Mouse (Mus musculus): ENCODE results near the gene Cpn1.
"Not testable (repeated sequence)": the region's sequence is repeated elsewhere in the genome, so short reads cannot be mapped to it uniquely, and the experiment has no call there.

Cpn1 gene

DNA sequence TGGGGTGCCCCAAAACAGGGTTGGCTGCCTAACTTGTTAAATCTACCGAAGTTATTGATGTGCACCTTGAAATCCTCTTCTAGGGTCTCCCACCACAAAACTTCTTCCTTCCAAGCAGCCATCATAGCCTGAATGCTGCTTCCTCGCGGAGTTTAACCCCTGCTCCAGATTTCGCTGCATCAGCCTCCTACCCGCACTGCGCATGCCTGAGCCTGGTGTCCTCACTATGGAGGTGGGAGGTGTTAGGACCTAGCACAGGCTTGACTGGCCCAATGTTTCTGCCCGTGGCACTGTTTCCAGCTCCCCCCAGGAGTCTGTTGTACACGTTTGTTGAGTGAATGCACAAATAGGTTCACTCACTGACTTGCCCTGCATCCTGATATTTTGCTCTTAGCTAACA lies 4.0 kb upstream of the Cpn1 start:
- in situ Hi-C loops (cut with MboI, MseI), result no loop called here

DNA sequence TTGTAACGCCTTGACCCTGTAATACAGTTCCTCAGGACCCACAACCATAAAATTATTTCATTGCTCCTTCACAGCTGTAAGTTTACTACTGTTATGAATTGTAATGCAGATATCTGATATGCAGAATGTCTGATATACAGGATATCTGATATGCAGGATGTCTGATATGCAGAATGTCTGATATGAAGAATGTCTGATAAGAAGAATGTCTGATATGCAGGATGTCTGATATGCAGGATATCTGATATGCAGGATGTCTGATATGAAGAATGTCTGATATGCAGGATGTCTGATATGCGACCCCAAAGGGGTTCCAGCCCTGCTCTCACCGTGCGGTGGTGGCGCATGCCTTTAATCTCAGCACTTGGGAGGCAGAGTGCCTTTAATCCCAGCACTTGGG lies 4.4 kb downstream of the Cpn1 start:
- in situ Hi-C loops (cut with MboI, MseI), result no loop called here

DNA sequence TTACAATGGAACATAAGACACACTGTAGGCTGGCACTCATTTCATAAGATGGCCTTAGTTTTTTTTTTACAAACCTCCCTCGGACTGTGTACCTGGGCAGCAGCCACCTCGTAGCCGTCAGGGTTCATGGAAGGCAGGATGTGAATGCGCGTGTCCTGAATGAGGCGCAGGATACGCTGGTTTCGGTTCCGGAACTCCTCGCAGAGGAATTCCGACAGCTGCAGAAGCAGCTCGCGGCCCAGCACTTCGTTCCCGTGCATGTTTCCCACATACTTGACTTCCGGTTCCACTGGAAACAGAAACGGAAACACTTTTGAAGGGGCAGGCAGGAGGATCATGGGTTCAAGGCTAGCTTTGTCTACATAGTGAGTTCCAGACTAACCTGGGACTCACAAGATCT lies 5.6 kb downstream of the Cpn1 start:
- in situ Hi-C loops (cut with MboI, MseI), result no loop called here

DNA sequence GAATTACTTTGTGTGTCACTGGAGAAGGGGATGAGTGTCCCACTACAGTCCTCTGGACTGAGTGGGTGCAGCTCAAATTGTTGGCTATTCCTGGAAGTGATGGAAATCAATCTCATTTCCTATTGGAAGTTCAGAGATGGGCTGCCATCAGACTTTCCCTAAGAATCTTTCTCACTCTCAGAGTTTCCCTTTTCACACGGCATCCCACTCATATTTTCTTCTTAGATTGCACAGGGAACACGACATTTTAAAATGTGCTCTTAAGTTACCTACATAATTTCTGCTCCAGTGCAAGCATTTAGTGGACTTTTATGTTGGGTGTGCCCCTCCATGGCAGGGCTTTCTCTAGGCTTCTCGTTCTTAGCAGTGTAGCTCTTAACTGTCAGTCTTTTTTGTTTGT lies 8.6 kb downstream of the Cpn1 start:
- in situ Hi-C loops (cut with MboI, MseI), result no loop called here

DNA sequence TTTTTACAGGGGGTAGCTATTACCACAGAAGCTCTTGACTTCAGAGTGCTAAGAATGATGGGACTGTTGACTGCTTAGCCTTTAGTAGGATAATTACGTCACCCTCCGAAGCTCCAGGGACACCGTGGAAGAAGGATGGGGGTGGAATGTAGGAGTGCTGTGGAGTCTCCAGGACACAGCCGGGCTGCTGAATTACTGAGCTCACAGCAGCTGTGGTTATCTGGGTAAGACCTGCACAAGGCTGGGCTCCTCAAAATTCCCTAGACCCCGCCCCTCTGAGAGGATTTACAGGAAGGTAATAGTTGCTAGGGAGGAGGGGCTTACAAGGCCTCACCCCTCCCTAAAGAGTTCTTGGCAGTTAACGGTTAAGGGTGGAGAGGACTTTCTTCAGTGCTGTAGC lies 9.7 kb downstream of the Cpn1 start:
- in situ Hi-C loops (cut with MboI, MseI), result no loop called here

DNA sequence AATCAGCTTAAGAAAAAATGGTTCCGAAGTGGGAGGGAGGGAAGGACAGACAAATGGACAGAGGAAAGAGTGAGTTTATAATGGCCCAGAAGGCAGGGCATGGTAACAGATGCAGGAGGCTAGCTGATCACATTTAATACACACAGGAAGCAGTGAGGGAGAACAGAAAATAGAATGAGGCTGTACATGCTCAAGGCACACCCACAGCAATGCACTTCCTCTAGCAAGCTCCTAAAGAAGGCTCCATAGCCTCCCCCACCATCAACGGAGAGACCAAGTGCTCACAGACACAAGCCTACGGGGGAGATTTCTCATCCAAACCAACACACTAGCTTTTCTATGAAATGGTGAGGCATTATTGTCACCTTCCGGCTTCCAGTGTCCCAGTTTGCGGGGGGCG lies 12.1 kb downstream of the Cpn1 start:
- in situ Hi-C loops (cut with MboI, MseI), result no loop called here

DNA sequence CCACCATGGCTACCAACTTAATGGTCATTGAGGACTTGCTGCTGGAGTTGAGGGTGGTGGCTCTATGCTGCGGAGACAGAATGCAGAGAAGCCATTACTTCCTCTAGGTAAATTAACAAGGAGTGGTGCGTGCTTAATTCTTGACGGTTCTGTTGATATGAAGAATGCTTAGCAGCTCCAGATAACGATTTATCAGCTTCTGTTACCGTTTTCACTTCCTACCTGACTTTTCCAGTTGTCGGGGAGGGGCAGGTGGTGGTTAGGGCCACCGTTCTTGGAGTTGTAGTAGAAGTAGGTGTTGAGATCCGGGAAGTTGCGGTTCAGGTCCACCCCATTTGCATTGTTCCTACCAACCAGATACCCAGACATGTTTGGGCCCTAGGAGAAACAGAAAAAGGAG lies 12.6 kb downstream of the Cpn1 start:
- in situ Hi-C loops (cut with MboI, MseI), result no loop called here

DNA sequence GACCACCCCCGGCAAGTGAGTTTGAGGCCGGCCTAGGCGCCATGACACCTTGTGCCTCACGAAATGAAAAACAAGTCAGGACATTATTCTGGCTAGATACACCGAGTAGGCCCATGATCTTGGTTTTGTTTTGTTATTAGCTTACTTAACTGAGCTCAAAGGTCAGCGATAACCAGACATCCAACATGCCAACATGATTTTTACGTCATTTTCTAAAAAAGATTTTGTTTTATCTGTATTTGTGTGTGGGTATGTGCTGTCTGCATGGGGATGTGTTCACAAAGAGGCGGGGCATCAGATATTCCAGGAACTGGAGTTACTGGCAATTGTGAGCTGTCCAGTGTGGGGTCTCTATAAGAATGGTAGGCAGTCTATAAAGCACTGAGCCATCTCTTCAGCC lies 14.2 kb downstream of the Cpn1 start:
- in situ Hi-C loops (cut with MboI, MseI), result no loop called here

DNA sequence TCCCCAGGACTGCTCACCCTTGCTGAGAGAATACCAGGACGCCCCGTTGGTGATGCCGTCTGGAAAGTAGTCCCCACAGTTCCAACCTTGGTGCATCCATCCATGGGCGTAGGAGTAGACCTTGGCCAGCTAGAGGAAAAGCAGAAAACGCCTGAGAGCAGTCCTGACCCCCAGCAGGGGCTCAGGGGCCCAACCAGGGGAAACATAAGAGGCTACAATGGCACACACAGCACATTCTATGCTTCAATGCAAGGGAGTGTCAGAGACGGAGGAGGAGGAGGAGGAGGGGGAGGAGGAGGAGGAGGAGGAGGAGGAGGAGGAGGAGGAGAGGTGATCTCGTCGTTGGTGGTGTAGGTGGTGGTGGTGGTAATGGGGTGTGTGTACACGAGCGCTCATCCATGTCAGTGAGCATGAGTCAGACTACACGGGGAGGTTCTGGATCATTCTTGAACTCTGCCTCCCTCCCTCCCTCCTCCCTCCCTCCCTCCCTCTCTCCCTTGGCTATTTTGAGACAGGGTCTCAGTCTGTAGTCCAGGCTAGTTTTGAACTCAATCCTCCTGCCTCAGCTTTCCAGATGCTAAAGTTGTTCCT lies 17.8 kb downstream of the Cpn1 start:
- in situ Hi-C loops (cut with MboI, MseI), result no loop called here

DNA sequence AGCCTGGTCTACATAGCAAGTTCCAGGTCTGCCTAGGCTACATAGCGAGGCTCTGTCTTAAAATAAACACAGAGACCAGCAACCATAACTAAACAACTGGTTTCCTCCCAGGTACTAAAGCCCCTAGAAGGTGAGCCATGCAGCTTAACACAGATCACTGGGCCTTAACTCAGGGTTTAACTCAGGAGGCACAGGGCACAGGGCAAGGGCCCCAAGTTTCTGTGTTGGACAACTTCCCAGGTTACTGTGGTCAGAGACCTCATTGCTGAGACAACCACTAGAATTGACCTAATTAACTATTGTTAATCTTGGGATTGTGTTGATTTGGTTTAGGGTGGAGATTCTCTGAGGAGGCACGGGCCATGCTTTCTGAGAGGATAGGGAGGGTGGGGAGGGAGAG lies 19.9 kb downstream of the Cpn1 start:
- in situ Hi-C loops (cut with MboI, MseI), result no loop called here

DNA sequence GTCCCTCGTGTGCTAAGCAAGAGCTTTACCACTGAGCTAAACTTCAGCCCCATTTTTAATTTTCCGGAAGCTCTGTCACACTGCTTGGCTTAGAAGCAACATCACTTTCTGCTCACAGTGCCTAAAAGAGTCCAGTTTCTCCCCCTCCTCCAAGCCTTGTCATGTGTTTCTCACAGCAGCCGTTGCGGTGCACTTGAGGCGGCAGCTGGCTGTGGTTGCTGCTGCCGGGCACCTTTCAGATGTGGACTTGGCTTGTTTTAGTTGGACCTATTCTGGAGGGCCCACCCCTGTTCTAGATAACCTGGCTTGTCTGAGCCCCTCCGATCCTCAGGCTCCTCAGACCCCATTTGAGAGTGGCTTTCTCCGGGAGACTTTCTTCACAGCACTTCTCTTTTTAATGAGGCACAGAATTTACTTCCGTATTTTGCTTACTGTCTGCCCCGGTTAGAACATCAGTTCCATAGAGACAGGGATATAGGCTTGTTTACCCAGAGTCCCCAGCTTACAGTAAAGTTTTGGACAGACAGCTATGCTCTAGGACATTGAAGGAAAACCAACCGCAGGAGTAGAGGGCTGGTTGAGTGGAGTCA lies 20.8 kb downstream of the Cpn1 start:
- in situ Hi-C loops (cut with MboI, MseI), result no loop called here

DNA sequence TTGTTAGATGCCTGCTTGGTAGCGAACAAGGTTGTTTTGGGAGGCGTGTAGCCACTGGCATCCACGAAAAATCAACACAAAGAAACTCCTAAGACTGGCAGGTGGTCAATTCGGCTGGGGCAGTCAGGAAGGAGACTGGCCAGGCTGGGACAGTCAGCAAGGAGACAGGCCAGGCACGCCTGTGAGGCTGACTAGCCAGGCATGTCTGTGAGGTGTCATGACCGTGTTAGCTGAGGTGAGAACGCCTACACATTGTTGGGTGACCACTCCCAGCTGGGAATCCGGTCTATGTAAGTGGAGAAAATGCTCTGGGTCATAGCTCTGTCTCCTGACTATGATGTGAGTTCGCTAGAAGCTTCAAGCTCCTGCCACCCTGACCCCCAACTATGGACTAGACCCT lies 23.6 kb downstream of the Cpn1 start:
- in situ Hi-C loops (cut with MboI, MseI), result loop anchor here (5.0 kb wide), 1 partner anchor 105 kb away; no protein-coding TSS in a partner anchor

DNA sequence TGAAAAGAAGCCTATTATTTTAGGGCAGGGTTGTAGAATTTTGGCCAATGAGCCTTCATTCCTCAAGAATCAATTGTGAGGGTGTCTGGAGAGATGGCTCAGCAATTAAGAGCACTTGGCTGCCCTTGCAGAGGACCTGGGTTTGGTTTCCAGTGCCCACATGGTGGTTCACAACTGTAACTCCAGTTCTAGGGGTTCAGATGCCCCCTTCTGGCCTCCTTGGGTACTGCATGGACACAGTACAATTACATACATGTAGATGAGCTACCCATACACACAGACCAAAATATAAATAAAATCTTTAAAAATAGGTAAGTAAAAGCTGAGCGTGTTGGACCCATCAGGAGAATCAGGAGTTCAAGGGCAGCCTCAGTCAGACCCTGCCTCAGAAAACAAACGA lies 25.2 kb downstream of the Cpn1 start:
- in situ Hi-C loops (cut with MboI, MseI), result loop anchor here (5.0 kb wide), 1 partner anchor 104 kb away; no protein-coding TSS in a partner anchor

DNA sequence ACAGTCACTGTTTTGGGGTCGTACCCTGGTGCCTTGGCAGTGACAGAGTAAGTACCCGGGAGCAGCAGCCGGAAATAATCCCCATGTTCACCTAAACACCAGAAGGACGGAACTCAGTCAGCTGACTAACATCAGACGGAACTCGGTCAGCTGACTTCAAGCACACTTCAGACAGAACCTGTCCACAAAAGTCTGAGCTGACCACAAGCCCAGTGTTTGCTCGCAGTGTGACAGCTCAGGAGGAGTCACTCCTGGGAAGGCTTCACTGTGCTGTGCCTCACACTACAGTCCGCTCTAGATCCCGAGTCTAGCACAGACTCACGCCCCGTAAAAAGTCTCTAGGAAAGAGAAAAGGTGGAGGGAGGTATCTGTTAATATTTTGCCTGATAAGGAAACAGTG lies 26.3 kb downstream of the Cpn1 start:
- in situ Hi-C loops (cut with MboI, MseI), result loop anchor here (5.0 kb wide), 1 partner anchor 103 kb away; no protein-coding TSS in a partner anchor

DNA sequence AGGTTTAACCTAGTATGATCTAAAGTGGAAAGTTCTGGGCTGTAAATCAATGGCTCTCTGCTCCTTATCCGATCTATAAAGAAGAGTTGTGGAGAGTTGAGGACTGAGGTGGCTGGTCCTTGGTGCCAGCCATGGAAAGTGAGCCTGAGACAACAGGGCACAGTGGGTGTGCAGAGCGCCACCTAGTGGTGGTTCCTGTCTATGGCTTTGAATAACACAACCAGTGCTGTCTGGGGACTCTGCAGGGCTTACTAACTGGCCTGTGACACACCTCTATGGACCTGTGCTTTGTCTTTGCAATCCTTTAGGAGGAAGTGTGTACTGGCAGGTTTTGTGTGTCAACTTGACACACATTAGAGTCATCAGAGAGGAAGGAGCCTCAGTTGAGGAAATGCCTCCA lies 27.2 kb downstream of the Cpn1 start:
- in situ Hi-C loops (cut with MboI, MseI), result loop anchor here (5.0 kb wide), 1 partner anchor 127 kb away; no protein-coding TSS in a partner anchor

DNA sequence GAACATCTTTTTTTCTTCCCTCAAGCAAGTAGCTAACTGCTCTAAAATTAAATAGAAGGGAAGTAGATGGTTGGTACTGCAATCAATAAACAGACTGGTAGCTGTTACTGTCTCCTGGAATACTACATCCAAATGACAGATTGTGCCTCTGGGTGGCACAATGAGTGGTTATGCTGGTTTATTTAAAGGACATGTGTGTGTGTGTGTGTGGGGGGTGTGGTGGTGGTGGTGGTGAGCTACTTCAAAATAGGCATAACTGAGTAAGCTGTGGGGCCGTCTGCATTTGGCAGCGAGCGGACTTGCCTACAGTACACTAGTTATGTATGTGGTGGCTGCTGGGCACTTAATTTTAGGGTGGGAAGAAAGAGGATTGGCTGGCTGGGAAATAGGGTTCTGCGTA lies 28.5 kb downstream of the Cpn1 start:
- in situ Hi-C loops (cut with MboI, MseI), result loop anchor here (5.0 kb wide), 1 partner anchor 126 kb away; no protein-coding TSS in a partner anchor

DNA sequence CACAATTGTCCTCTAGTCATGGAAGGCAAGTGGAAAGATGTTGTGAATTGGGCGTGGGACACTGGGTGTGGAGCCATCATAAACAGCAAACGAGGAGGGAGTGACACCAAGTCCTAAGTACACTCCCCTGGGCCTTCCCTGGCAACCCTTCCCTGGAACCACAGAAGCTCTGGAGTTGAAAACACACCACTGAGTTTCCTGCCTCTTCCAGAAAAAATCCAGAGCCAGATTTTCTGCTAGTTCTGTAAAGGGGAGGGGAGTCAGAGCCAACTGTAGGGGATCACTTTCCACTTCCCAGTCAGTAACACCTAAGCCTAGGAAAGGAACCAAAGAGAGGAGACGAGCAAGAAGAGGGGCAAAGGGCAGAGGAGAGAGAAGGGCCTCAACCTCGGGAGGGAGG lies 29.0 kb downstream of the Cpn1 start:
- in situ Hi-C loops (cut with MboI, MseI), result loop anchor here (5.0 kb wide), 1 partner anchor 125 kb away; no protein-coding TSS in a partner anchor

DNA sequence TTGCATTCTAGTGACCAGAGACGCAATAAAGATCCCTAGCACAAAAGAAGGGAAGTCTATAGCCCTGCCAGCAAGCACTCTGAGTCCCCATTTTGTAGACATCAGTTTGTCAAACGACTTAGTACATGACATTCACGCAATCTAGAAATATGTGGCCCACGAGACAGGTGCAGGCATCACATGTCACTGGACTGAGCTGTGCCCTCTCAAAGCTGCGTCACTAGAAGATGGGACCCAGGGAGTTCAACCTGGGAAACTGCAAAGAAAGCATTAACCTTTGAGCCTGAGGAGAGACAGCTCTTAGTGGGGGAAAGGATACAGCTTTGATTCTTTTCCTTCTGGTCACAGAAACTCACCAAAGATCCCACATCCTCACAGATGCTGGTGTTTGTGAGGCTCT lies 31.1 kb downstream of the Cpn1 start:
- in situ Hi-C loops (cut with MboI, MseI), result loop anchor here (5.0 kb wide), 1 partner anchor 123 kb away; no protein-coding TSS in a partner anchor

DNA sequence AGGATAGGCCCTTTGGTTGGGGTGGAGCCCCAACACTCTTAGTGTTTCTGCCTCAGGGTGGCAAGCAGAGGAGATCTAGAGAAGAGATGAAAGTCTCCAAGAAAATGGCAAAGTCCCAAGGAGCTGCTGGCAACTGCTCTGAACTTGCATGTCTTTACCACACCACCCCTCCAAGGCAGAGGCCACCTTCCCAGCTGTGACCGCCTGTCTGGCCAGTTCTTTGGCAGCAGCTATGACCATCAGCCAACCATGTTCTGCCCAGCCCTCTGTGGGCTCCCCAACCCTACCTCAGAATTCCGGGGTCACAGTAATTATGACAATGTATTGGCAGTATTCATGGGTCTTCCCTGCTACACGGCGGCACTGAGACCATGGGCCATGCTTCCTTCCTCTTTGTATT lies 31.5 kb downstream of the Cpn1 start:
- in situ Hi-C loops (cut with MboI, MseI), result loop anchor here (5.0 kb wide), 1 partner anchor 123 kb away; no protein-coding TSS in a partner anchor

DNA sequence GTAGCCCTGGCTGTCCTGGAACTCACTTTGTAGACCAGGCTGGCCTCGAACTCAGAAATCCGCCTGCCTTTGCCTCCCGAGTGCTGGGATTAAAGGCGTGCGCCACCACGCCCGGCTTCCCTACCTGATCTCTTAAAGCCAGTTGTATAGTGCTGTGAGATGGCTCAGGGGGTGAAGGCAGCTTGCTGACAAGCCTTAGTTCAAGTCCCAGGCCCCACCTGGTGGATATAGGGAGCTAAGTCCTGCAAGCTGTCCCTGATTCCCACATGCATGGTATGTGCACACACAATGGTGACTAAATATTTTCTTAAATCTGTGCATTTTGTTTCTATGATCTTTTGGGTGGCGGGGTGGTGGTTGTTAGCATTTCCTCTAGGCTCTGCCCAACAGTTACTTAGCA lies 33.4 kb downstream of the Cpn1 start:
- in situ Hi-C loops (cut with MboI, MseI), result not testable (repeated sequence)

DNA sequence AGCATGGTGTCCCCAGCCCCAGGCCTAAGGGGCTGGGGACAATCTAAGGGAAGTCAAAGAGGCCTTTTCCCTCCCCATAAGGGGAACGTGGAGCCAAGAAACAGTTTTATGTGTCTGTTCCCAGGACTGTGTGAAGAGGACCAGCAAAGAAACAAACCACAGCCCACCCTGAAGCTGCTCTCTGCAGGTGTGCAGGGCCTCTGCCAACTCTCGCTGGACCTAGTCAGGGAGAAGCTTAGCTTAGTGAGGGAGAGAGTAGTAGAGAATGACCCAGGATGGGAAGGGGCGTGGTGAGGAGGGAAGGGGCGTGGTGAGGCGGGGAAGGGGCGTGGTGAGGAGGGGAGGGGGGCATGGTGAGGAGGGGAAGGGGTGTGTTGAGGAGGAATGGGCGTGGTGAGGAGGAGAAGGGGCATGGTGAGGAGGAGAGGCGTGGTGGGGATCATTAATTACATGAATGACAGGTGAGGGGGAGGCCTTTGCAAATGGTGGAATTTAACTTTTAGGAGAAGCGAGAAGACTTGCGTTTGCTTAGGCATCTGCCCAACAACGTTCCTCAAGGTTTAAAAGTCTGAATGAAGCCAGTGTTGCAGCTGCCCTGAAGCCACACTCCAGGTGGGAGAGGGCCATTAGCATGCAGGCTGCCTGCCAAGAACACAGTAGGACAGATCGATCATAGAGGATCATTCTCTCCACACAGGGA lies 37.1 kb downstream of the Cpn1 start:
- in situ Hi-C loops (cut with MboI, MseI), result no loop called here

DNA sequence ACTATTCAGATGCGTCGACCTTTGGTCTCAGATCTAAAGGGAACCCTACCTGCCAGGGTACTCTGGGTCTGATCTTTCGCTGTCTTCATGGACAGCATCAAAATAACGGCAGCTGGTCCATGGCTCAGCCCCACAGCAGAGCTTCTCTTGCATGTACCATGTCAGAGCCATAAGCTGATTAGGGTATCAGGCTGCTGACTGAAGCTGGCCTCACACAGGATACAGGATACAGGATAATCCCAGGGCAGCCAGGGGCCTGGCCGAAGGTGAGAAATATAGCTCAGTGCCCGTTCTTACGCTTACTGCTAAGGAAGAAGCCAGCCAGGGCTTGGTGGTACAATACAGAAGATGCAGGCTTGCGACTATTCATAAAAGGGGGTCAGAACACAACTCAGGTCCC lies 41.8 kb downstream of the Cpn1 start:
- in situ Hi-C loops (cut with MboI, MseI), result no loop called here

DNA sequence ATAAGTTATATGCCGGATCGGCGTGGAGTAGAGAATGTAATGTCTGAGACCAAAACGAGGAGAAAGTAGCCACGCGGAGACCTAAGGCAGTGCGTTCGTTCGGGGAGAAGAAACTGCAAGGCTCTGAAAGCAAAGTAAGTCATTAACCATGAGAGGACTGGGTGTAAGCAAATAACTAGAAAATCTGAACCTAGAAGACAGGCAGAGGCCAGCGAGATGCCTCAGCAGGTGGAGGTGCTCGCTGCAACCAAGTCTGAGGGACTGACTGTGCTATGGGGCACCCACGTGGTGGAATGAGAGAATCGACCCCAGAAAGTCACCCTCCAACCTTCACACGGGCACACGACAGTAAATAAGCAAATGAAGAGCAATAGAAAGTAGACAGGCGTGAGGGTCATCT lies 43.3 kb downstream of the Cpn1 start:
- in situ Hi-C loops (cut with MboI, MseI), result no loop called here

Measured in T-helper 1 cell (primary cell).